Mouse (Mus musculus): Measurements from ENCODE around the gene Tmem203.

Gene Tmem203

GRCm38 (mm10) chr2:25263623-25264285 lies 8.5 kb downstream of the Tmem203 start:
- no peak for DNase-seq (ENCODE audit: low spot score)

GRCm38 (mm10) chr2:25264286-25264660 lies 9.0 kb downstream of the Tmem203 start:
- no peak for DNase-seq (ENCODE audit: low spot score)

- no peak for DNase-seq (ENCODE audit: low spot score)
These were observed 9.6 kb downstream of the Tmem203 start for GRCm38 (mm10) chr2:25264851-25265250.

GRCm38 (mm10) chr2:25265897-25266656 lies 10.8 kb downstream of the Tmem203 start:
- DNase-seq (ENCODE audit: low spot score), result no peak

- DNase-seq (ENCODE audit: low spot score), result no peak
These were observed 11.5 kb downstream of the Tmem203 start for GRCm38 (mm10) chr2:25266720-25267119.

- no peak for DNase-seq (ENCODE audit: low spot score)
These were observed 12.0 kb downstream of the Tmem203 start for GRCm38 (mm10) chr2:25267241-25267640.

GRCm38 (mm10) chr2:25267746-25268309 lies 12.6 kb downstream of the Tmem203 start:
- no peak for DNase-seq (ENCODE audit: low spot score)

GRCm38 (mm10) chr2:25271827-25272511 lies 16.7 kb downstream of the Tmem203 start, which contains the start of the genes Ssna1 and Anapc2:
TSS of gene Ssna1 (minus strand) at chr2:25272438.
TSS of gene Anapc2 (plus strand) at chr2:25272478.
- peak; percentile 100 for DNase-seq (ENCODE audit: low spot score)

- DNase-seq (ENCODE audit: low spot score), result no peak
These were observed 17.3 kb downstream of the Tmem203 start for GRCm38 (mm10) chr2:25272515-25272914.

- no peak for DNase-seq (ENCODE audit: low spot score)
These were observed 17.8 kb downstream of the Tmem203 start for GRCm38 (mm10) chr2:25273010-25273409.

GRCm38 (mm10) chr2:25278928-25279882 lies 24.0 kb downstream of the Tmem203 start:
- DNase-seq (ENCODE audit: low spot score), result peak; percentile 84

- DNase-seq (ENCODE audit: low spot score), result no peak
These were observed 30.3 kb downstream of the Tmem203 start for GRCm38 (mm10) chr2:25285551-25285950.

- DNase-seq (ENCODE audit: low spot score), result no peak
These were observed 31.1 kb downstream of the Tmem203 start for GRCm38 (mm10) chr2:25286314-25286713.

- DNase-seq (ENCODE audit: low spot score), result no peak
These were observed 31.8 kb downstream of the Tmem203 start for GRCm38 (mm10) chr2:25286837-25287636.

GRCm38 (mm10) chr2:25287927-25288649 lies 32.8 kb downstream of the Tmem203 start, which contains the start of gene Tmem210:
TSS of gene Tmem210 (plus strand) at chr2:25288145.
- DNase-seq (ENCODE audit: low spot score), result no peak

- no peak for DNase-seq (ENCODE audit: low spot score)
These were observed 33.6 kb downstream of the Tmem203 start for GRCm38 (mm10) chr2:25288734-25289345.

GRCm38 (mm10) chr2:25289651-25290050 lies 34.4 kb downstream of the Tmem203 start, which contains the start of gene Lrrc26:
TSS of gene Lrrc26 (plus strand) at chr2:25289915.
- DNase-seq (ENCODE audit: low spot score), result no peak

- DNase-seq (ENCODE audit: low spot score), result no peak
These were observed 35.0 kb downstream of the Tmem203 start for GRCm38 (mm10) chr2:25290101-25290815.

GRCm38 (mm10) chr2:25290816-25291130 lies 35.5 kb downstream of the Tmem203 start:
- no peak for DNase-seq (ENCODE audit: low spot score)
